Mouse (Mus musculus) Patski (cell line): ENCODE measurements at regions not wholly inside any gene's neighbourhood (a gene's known extent, or its start where the extent isn't known, plus 50 kb on each side); places are given as distances from the start of the nearest gene placed in this dataset.

Source experiments
- ATAC-seq: fragments of 100-300 bp; one replicate; pipeline ENCODE4 v1.8.0; 2021
- CTCF ChIA-PET: fragments of 350-600 bp; sonication (Branson Sonifier 250); formaldehyde crosslinking; loops from one replicate; lab custom pipeline; 2022; ENCODE audit warnings: inconsistent platforms; lab: Charles Lee
- POLR2A ChIA-PET: fragments of 350-600 bp; sonication (Branson Sonifier 250); formaldehyde crosslinking; loops from one replicate; lab custom pipeline; 2022; ENCODE audit warnings: antibody characterized with exemption, inconsistent platforms; lab: Charles Lee
- DNase-seq: peaks from one replicate; pipeline ENCODE4 v3.0.0-alpha.2; 2011; ENCODE audit warnings: low read depth, low spot score
- H3K27me3 ChIP-seq: fragments of 371-371 bp; one replicate; pipeline ENCODE4 v1.5.1; 2021
- CTCF ChIP-seq: fragments of 100-300 bp; IDR thresholded peaks from one replicate; pipeline ENCODE4 v1.5.1; 2021
- in situ Hi-C: fragments of 300-500 bp; cut with MboI; formaldehyde crosslinking; loops from 3 replicates; pipeline ENCODE4 v1.11.1; 2018; ENCODE audit warnings: low pct_unique_long_range_greater_than_20kb, mixed read lengths

DNA sequence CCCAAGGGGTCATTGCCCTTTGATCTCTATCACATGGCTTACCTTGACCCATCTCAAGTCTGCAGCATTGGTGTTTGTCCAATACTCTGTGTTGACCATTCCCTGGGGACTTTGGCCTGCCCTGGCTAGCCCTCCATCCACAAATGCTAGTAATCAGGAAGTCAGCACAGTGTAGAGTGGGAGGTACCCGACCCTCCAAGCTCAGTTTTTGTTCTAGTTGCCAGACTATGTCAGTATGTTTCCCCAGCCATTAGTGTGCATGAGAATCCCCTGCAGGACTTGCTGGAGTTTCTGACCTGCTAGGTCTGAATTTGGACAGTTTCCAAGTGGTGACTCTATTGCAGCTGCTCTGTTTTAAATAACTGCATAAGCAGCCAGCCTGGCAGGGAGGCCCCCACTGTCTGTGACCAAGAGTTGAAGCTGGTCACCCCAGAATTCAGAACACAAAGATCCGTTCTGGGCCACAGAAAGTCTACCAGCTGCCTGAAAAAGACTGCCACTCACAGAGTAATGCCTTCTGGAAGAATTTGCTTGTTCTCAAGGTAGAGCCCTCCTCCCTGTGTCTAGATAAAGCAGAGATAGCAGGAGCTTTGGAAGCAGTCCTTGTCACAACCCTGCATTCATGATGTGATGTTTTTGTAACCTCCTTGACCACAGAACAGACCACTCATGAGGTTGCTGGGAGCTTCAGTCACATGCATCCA, 118.0 kb upstream of the Slc22a23 start:
- peak; percentile 15 for ATAC-seq
- no peak for TF ChIP-seq CTCF
- ChIA-PET POLR2A (no interaction called here), CTCF (interaction anchor here (1.1 kb wide), 1 partner anchor 274 kb away, joined by 3 read pairs; no protein-coding TSS in a partner anchor)
- H3K27me3 ChIP-seq, result no peaks in the 10 kb centered on the region
- in situ Hi-C loops, result loop anchor here (5.0 kb wide), 1 partner anchor 91 kb away; no protein-coding TSS in a partner anchor
- peak; percentile 78 for DNase-seq

DNA sequence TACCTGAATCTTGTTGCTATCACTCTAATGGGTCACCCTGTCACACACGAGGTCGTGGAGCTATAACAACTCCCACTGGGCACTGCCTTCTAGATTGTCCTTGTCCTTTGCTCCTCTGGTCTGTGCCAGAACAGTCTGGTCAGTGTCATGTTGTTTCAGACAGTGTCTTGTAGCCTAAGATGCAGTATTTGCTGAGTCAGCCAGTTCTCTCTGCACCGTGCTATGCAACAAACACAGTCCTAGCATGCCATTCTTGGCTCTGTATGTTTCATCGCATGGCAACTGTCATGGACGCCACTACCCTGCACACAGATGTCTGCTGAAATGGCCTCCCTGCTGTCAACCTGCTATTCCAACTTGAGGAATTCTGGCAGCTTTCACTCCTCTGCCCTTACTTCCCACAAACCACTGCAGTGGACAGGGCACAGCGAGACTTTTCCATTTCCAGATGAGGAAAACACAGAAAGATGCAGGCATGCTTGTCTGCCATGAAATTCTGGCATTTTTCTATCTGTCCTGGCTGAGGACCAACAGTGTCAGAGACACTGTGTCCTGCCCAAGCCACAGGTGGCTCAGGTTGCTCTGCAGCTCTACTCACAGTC, 117.3 kb upstream of the Slc22a23 start:
- ChIA-PET CTCF (interaction anchor here (1.1 kb wide), 2 partner anchors 10 to 273 kb away, joined by 3 read pairs; no protein-coding TSS in a partner anchor), POLR2A (no interaction called here)
- no peak for TF ChIP-seq CTCF
- H3K27me3 ChIP-seq, result no peaks in the 10 kb centered on the region
- in situ Hi-C loops, result loop anchor here (5.0 kb wide), 1 partner anchor 90 kb away; no protein-coding TSS in a partner anchor
- DNase-seq (no peak), ATAC-seq (no peak)

DNA sequence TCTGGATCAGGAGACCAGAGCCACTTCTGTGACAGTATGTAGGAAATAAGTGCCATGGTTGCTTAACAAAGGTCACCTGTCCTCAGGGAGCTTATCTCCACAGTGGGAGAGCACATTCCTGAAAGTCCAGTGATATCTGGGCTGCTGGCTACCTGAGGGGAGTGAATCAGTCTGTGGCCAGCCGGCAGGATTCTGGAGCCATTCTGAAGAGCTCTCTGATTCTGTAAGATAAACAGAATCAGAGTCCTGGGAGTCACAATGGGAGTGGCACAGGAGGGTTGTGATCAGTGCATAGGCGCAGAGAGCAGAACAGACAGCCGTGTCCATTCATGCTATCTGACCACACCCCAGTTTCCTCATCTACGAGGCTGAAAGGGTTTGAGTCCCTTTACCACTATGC, 116.0 kb upstream of the Slc22a23 start:
- no peaks in the 10 kb centered on the region for H3K27me3 ChIP-seq
- in situ Hi-C loops, result loop anchor here (5.0 kb wide), 1 partner anchor 89 kb away; no protein-coding TSS in a partner anchor
- DNase-seq, result no peak
- no peak for TF ChIP-seq CTCF
- POLR2A ChIA-PET, result no interaction called here
- no peak for ATAC-seq
- CTCF ChIA-PET, result interaction anchor here (1.1 kb wide), 1 partner anchor 8 kb away, joined by 3 read pairs; no protein-coding TSS in a partner anchor

DNA sequence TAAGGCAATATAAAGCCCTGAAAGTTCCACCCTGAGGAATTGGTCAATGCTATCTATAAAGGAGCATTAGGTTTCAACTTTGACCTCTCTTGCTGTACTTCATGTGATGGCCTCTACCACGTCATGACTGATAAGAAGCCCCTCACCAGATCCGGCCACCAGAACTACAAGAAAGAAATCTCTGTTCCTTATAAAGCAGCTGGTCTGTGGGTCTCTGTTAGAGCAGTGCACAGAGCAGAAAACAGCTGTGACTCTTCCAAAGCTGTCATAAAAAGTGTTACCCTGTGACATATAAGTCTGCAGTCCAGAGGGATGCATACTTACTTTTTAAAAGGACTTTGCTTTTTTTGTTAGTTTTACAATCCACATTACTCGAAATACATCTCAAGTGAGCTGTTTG, 111.1 kb upstream of the Slc22a23 start:
- no peak for DNase-seq
- ATAC-seq, result no peak
- no peak for TF ChIP-seq CTCF
- POLR2A ChIA-PET, result no interaction called here
- no peaks in the 10 kb centered on the region for H3K27me3 ChIP-seq
- CTCF ChIA-PET, result interaction anchor here (1.6 kb wide), 1 partner anchor 13 kb away, joined by 7 read pairs; no protein-coding TSS in a partner anchor
- in situ Hi-C loops, result no loop called here

DNA sequence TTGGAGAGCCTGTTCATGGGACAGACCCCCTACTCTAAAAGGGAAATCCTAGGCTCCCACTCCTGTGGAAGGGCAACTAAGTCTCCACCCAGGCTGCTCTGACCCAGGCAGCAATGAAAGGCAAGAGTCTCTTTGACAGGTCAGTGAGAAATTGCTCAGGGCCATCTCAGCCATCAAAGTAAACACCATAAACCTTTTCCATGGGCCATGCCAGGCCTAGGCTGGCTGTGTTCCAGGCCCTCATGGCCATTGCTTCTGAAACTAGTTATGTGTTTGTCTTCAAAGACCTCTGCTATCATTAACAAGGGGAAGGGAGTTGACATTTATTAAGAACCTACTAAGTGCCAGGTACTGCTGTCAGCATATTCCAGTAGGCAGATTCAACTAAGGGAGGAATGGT, 101.8 kb upstream of the Slc22a23 start:
- no peak for TF ChIP-seq CTCF
- H3K27me3 ChIP-seq, result no peaks in the 10 kb centered on the region
- DNase-seq (no peak), ATAC-seq (no peak)
- in situ Hi-C loops, result no loop called here
- CTCF ChIA-PET, result no interaction called here
- POLR2A ChIA-PET, result no interaction called here

DNA sequence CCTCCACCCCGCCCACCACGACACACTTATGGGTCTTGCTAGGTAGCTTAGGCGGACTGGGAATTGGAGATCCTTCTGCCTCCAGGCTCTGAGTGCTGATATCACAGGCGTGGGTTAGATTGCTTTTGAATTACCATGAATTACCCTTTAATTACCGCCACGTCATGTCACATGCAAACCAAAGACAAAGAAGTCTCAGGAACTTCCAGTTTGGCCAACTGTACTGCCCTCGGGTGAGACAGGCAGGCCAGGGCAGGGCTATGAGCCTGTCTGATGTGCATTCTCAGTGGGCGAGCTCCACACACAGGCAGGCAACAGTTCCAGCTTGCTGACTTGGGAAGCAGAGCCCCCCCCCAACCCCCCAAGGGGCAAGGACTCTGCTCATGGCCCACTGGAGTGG, 101.3 kb upstream of the Slc22a23 start:
- ChIA-PET POLR2A (no interaction called here), CTCF (no interaction called here)
- in situ Hi-C loops, result no loop called here
- no peaks in the 10 kb centered on the region for H3K27me3 ChIP-seq
- TF ChIP-seq CTCF, result no peak
- DNase-seq, result no peak
- ATAC-seq, result no peak

DNA sequence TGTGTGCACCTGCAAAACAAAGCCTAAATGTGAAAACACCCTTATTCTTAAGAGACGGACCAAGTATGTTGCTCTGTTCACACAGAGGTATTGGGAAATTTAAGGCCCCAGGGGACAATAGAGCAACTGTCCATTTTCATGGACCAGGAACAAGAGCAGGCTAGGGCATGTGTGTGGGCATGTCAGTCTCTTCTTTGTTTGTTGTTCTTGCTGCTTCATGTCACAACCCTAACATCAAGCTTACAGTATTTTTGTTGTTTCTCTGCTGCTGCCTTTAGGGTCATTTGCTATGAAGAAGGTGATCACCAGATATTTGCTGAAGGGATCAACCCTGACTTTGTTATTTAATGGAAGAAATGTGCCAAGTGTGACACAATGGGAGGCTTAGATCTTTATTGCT, 96.4 kb upstream of the Slc22a23 start:
- POLR2A ChIA-PET, result no interaction called here
- H3K27me3 ChIP-seq, result no peaks in the 10 kb centered on the region
- CTCF ChIA-PET, result interaction anchor here (1.0 kb wide), 1 partner anchor 11 kb away, joined by 3 read pairs; no protein-coding TSS in a partner anchor
- TF ChIP-seq CTCF, result no peak
- ATAC-seq (no peak), DNase-seq (no peak)
- in situ Hi-C loops, result no loop called here

DNA sequence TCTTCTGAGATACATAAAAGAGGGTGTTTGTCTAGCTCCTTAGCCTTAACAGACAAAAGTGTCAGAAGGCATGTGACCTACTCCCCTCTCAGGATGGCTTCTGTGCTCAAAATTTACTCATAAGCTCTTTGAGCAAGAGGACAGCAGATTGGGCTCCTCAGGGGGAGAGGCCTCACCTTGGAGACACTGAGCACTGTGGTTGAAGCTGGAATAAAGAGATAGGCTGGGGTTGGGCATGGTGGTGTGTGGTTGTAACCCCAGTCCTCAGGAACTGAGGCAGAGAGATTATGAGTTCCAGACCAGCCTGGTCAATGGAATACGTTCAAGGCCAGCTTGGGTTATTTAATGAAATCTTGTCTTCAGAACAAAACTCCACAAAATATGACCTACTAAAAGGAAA, 82.5 kb upstream of the Slc22a23 start:
- no peak for TF ChIP-seq CTCF
- CTCF ChIA-PET, result no interaction called here
- H3K27me3 ChIP-seq, result no peaks in the 10 kb centered on the region
- ATAC-seq (no peak), DNase-seq (no peak)
- POLR2A ChIA-PET, result no interaction called here
- in situ Hi-C loops, result no loop called here

DNA sequence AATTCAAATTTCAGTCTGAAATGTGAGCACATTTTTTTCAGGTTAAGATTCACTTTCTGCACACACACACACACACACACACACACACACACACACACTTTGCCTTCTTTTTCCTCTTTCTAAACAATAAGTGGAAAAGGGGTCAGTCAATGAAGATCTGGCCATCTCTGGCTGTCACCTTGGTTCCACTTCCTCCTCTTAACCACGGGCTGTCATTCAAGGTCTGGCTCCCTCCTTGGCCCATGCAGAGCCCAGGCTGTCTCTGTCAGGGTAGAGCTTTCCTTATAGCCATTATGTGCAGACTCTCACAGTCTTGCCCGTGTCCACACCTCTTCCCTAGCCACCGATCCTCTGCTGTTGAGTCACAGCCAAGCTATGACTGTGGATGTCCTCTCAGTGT, 79.9 kb upstream of the Slc22a23 start:
- ATAC-seq (no peak), DNase-seq (no peak)
- ChIA-PET CTCF (no interaction called here), POLR2A (no interaction called here)
- in situ Hi-C loops, result no loop called here
- TF ChIP-seq CTCF, result no peak
- no peaks in the 10 kb centered on the region for H3K27me3 ChIP-seq

DNA sequence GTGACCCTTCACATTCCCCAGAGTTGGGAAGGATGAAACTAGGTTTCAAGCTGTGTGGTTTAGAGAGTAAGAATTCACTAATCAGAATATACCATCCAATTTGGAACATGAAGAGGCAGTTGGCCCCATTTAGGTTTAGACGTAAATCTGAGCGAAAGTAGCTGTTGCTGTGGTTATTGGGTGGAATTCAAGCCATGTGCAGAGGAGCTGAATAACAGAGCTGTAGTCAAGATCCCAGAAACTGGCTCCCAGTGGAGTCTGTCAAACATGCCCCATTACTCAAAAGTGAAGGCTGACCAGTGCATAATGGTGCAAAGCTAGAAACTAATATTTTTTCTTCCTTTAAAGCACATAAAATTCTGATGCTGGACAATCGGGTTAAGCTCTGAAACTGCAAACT, 76.7 kb upstream of the Slc22a23 start:
- ChIA-PET POLR2A (no interaction called here), CTCF (interaction anchor here (1.1 to 2.1 kb wide), 3 partner anchors 9 to 16 kb away, joined by 3 to 8 read pairs (median 6); no protein-coding TSS in a partner anchor)
- DNase-seq (no peak), ATAC-seq (no peak)
- in situ Hi-C loops, result no loop called here
- H3K27me3 ChIP-seq, result no peaks in the 10 kb centered on the region
- TF ChIP-seq CTCF, result no peak
